22 mouse cellular contexts compared by ENCODE assay signal in genomic region chr7:141431434-141432185, GRCm38 (mm10). TPM values are rescaled to one million over a fixed set of nuclear protein-coding genes. Genes with fewer than 3 reads are reported as not detected.
DNase-seq lines count a peak whose midpoint lies in the region; ATAC-seq and TF ChIP-seq lines count a peak whose summit lies in the region.
"Had no signal": no experiment of that assay in that cellular context is flagged by ENCODE, and none has a peak within 500 bp of the region (broad histone marks: within the 10 kb centered on the region; RNA-seq: fewer than 3 reads in every experiment).

No protein-coding gene starts in this region.

- H3K9me3 ChIP-seq in heart, embryonic 10.5 days: no peaks in the 10 kb centered on the region
- no peaks in the 10 kb centered on the region for H3K9me3 ChIP-seq in neural tube, embryonic 12.5 days
- H3K9me3 ChIP-seq: embryonic facial prominence, embryonic 15.5 days; forebrain, embryonic 15.5 days; hindbrain, embryonic 13.5 days; limb, embryonic 13.5 days; megakaryocyte, embryonic 14.5 days; stomach, embryonic 15.5 days had no signal

- ATAC-seq in neural tube, embryonic 12.5 days (ENCODE audit: low FRiP score, low read depth): no peak
- ATAC-seq: forebrain, embryonic 15.5 days; inflammation-experienced regulatory T-cells, adult 6 months had no signal

- intact Hi-C loops in heart, adult 2 months (cut with DNase I): loop anchor here (1.0 kb wide), 1 partner anchor 17 kb away; the partner anchor contains the start of gene Gatd1

- TF ChIP-seq POLR2A in heart, adult 2 months (IDR thresholded peaks at IDR 0.05; ENCODE audit: insufficient read depth, low read depth, low read length): no peak

- peak overlapping the region; percentile 96 for H3K27ac ChIP-seq in heart, adult 2 months
- H3K27ac ChIP-seq in heart, embryonic 10.5 days: no peak overlapping the region
- no peak overlapping the region for H3K27ac ChIP-seq in neural tube, embryonic 12.5 days
- H3K27ac ChIP-seq: embryonic facial prominence, embryonic 15.5 days; forebrain, embryonic 15.5 days; hindbrain, embryonic 13.5 days; limb, embryonic 13.5 days; liver, embryonic 14.5 days; stomach, embryonic 15.5 days had no signal

- no peak for TF ChIP-seq EP300 in heart, adult 2 months (IDR thresholded peaks at IDR 0.05; ENCODE audit: insufficient read depth, low read depth, low read length)

- H3K4me1 ChIP-seq in heart, adult 2 months (ENCODE audit: control insufficient read depth, insufficient read depth, low read length): peaks cover 11% of the 10 kb centered on the region
- H3K4me1 ChIP-seq in heart, embryonic 10.5 days: peaks cover 80% of the 10 kb centered on the region
- H3K4me1 ChIP-seq in neural tube, embryonic 12.5 days: peaks cover 57% of the 10 kb centered on the region

- H3K9ac ChIP-seq in heart, adult 2 months (ENCODE audit: low read depth, low read length): no peak overlapping the region
- 0 out of 2 replicates have a peak overlapping the region, but pooled peaks have one; percentile 9 for H3K9ac ChIP-seq in neural tube, embryonic 12.5 days
- H3K9ac ChIP-seq: embryonic facial prominence, embryonic 15.5 days; forebrain, embryonic 15.5 days; liver, embryonic 14.5 days; lung, embryonic 14.5 days; stomach, embryonic 15.5 days had no signal

- H3K4me2 ChIP-seq in neural tube, embryonic 12.5 days (replicated peaks): no peak overlapping the region
- H3K4me2 ChIP-seq: embryonic facial prominence, embryonic 15.5 days; forebrain, embryonic 15.5 days; heart, embryonic 11.5 days; hindbrain, embryonic 13.5 days; limb, embryonic 13.5 days; lung, embryonic 14.5 days; stomach, embryonic 15.5 days had no signal

- DNase-seq in cerebellum, adult 8-10 months: peak; percentile 50
- no peak for DNase-seq in cerebellum, adult 9-11 months
- no peak for DNase-seq in heart, adult 2 months
- DNase-seq in heart, embryonic 10.5 days (ENCODE audit: low spot score): no peak
- no peak for DNase-seq in neural tube, embryonic 10.5 days (ENCODE audit: extremely low spot score, low spot score)
- no peak for DNase-seq in B cell, adult 2 months
- DNase-seq: gastrocnemius, postnatal 36 days; kidney, postnatal 4 days; lung, embryonic 14.5 days had no signal

- no peaks in the 10 kb centered on the region for H3K36me3 ChIP-seq in heart, adult 2 months (ENCODE audit: control insufficient read depth, insufficient read depth, low read length)
- H3K36me3 ChIP-seq in heart, embryonic 10.5 days: peaks cover 37% of the 10 kb centered on the region
- peaks cover 42% of the 10 kb centered on the region for H3K36me3 ChIP-seq in neural tube, embryonic 12.5 days

- no peak overlapping the region for H3K4me3 ChIP-seq in heart, adult 2 months
- H3K4me3 ChIP-seq in heart, embryonic 10.5 days: no peak overlapping the region
- H3K4me3 ChIP-seq in neural tube, embryonic 12.5 days: no peak overlapping the region
- H3K4me3 ChIP-seq: embryonic facial prominence, embryonic 15.5 days; forebrain, embryonic 15.5 days; hindbrain, embryonic 13.5 days; limb, embryonic 13.5 days; megakaryocyte, embryonic 14.5 days; stomach, embryonic 15.5 days had no signal

- TF ChIP-seq CTCF in heart, adult 2 months (IDR thresholded peaks at IDR 0.05): no peak

- no peaks in the 10 kb centered on the region for H3K27me3 ChIP-seq in heart, adult 2 months (ENCODE audit: control insufficient read depth, insufficient read depth, low read length)
- 0 out of 2 replicates have a peak, but pooled peaks cover 5% of the 10 kb centered on the region for H3K27me3 ChIP-seq in heart, embryonic 10.5 days (ENCODE audit: insufficient read depth, poor library complexity, severe bottlenecking)
- H3K27me3 ChIP-seq in neural tube, embryonic 12.5 days (replicated peaks): no peaks in the 10 kb centered on the region
- H3K27me3 ChIP-seq: CH12.LX; embryonic facial prominence, embryonic 15.5 days; forebrain, embryonic 15.5 days; hindbrain, embryonic 13.5 days; limb, embryonic 13.5 days; megakaryocyte, embryonic 14.5 days; stomach, embryonic 15.5 days had no signal

- WGBS in heart, adult 2 months: 87% methylated on average over 19 of the region's 19 CpGs
- 92% methylated on average over 19 of the region's 19 CpGs for WGBS in heart, embryonic 10.5 days
- 93% methylated on average over 19 of the region's 19 CpGs for WGBS in neural tube, embryonic 12.5 days

- no peaks in the 10 kb centered on the region for H3K79me2 ChIP-seq in heart, adult 2 months (replicated peaks; ENCODE audit: control insufficient read depth, insufficient read depth, low read length)

RNA-seq across cellular contexts. Expression of gene Cend1, which starts 2.3 kb away (rescaled TPM):
- total RNA-seq in heart, adult 2 months (2021): 1 to 10 TPM; 1.0 to 1.4 TPM
- 1.8 and 2.6 TPM in 2 replicates for polyA plus RNA-seq in heart, adult 2 months (2012; rRNA removed)
- polyA plus RNA-seq in heart, embryonic 10.5 days (2016; fragmentation: Nextera tagmentation; extraction: Ambion mirVana): 13.7 and 23.5 TPM in 2 replicates
- polyA plus RNA-seq in neural tube, embryonic 12.5 days (2016; fragmentation: Nextera tagmentation; extraction: Ambion mirVana): 44.4 and 55.1 TPM in 2 replicates
- total RNA-seq: CH12.LX; MEL; neutrophil, adult 5-6 weeks had no signal
- polyA plus RNA-seq: liver, embryonic 14.5 days; lung, embryonic 14.5 days had no signal

RNA-seq across cellular contexts. Expression of gene Slc25a22, which starts 6.1 kb away (rescaled TPM):
- total RNA-seq in heart, adult 2 months (2021): 10 to 100 TPM; 55.8 to 72.6 TPM
- polyA plus RNA-seq in heart, adult 2 months (2012; rRNA removed): 85.8 and 88.9 TPM in 2 replicates
- 22.6 and 30.8 TPM in 2 replicates for polyA plus RNA-seq in heart, embryonic 10.5 days (2016; fragmentation: Nextera tagmentation; extraction: Ambion mirVana)
- polyA plus RNA-seq in neural tube, embryonic 12.5 days (2016; fragmentation: Nextera tagmentation; extraction: Ambion mirVana): 57.6 and 57.7 TPM in 2 replicates

RNA-seq across cellular contexts. Expression of gene Pidd1, which starts 12.2 kb away (rescaled TPM):
- under 1 TPM; 0.37 to 0.70 TPM for total RNA-seq in heart, adult 2 months (2021)
- polyA plus RNA-seq in heart, adult 2 months (2012; rRNA removed): 1.8 and 2.0 TPM in 2 replicates
- polyA plus RNA-seq in heart, embryonic 10.5 days (2016; fragmentation: Nextera tagmentation; extraction: Ambion mirVana): 18.0 and 18.2 TPM in 2 replicates
- 8.4 and 9.8 TPM in 2 replicates for polyA plus RNA-seq in neural tube, embryonic 12.5 days (2016; fragmentation: Nextera tagmentation; extraction: Ambion mirVana)

RNA-seq across cellular contexts. Expression of gene Rplp2, which starts 15.6 kb away (rescaled TPM):
- total RNA-seq in heart, adult 2 months (2021): 100 to 1,000 TPM; 848 to 928 TPM
- 404 and 421 TPM in 2 replicates for polyA plus RNA-seq in heart, adult 2 months (2012; rRNA removed)
- 882 and 900 TPM in 2 replicates for polyA plus RNA-seq in heart, embryonic 10.5 days (2016; fragmentation: Nextera tagmentation; extraction: Ambion mirVana)
- 803 and 881 TPM in 2 replicates for polyA plus RNA-seq in neural tube, embryonic 12.5 days (2016; fragmentation: Nextera tagmentation; extraction: Ambion mirVana)

RNA-seq across cellular contexts. Expression of gene Gatd1, which starts 17.7 kb away (rescaled TPM):
- 10 to 100 TPM; 13.4 to 14.9 TPM for total RNA-seq in heart, adult 2 months (2021)
- 23.4 and 29.5 TPM in 2 replicates for polyA plus RNA-seq in heart, adult 2 months (2012; rRNA removed)
- 29.5 and 37.4 TPM in 2 replicates for polyA plus RNA-seq in heart, embryonic 10.5 days (2016; fragmentation: Nextera tagmentation; extraction: Ambion mirVana)
- 50.5 and 51.5 TPM in 2 replicates for polyA plus RNA-seq in neural tube, embryonic 12.5 days (2016; fragmentation: Nextera tagmentation; extraction: Ambion mirVana)
